23 mouse cellular contexts compared by ENCODE assay signal in the genomic region with DNA sequence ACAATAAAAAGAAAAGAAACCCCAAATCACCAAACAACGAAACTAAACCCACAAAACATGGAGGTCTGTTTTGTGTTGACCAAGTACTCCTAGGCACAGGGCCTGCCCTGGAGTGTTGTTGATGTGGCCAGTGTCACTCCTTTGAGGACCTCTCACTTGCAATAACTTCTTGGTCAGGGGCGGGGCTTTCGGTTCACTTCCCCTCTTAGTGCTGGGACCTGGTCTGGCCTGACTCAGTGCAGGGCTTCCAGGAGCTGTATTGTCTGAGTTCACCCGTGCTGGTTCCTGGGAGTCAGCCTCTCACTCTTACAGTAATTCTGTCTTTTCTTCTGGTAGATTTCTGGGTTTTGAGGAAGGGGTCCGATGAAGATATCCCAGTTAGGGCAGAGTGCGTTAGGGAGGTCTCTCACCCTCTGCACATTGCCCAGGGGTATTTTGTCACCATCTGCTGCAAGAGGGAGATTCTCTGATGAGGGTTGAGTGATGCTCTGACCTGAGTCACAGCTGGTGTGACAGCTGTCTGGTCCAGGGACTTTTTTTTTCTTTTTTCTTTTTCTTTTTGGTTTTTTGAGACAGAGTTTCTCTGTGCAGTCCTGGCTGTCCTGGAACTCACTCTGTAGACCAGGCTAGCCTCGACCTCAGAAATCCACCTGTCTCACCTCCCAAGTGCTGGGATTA.
DNase-seq lines count a peak whose midpoint lies in the region; ATAC-seq lines count a peak whose summit lies in the region.
"Had no signal": no experiment of that assay in that cellular context is flagged by ENCODE, and none has a peak within 500 bp of the region (broad histone marks: within the 10 kb centered on the region; RNA-seq: fewer than 3 reads in every experiment).

No protein-coding gene starts in this region.

- peak overlapping the region; percentile 99 for H3K27ac ChIP-seq in heart, embryonic 13.5 days (replicated peaks)
- H3K27ac ChIP-seq: left cerebral cortex, adult 2 months; limb, embryonic 10.5 days; midbrain, embryonic 10.5 days had no signal

- H3K4me2 ChIP-seq in heart, embryonic 13.5 days = peak overlapping the region; percentile 86

- H3K9ac ChIP-seq in heart, embryonic 13.5 days = peak overlapping the region; percentile 74
- H3K9ac ChIP-seq: liver, postnatal 0 days had no signal

- peaks cover 8% of the 10 kb centered on the region; the same call in 1 of the 2 replicates for H3K9me3 ChIP-seq in heart, embryonic 13.5 days

- peaks cover 52% of the 10 kb centered on the region for H3K4me1 ChIP-seq in heart, embryonic 13.5 days

- ATAC-seq in heart, embryonic 13.5 days (ENCODE audit: extremely low read depth, insufficient number of reproducible peaks, low FRiP score, low TSS enrichment) = no peak
- ATAC-seq in megakaryocyte, adult 5-6 weeks (ENCODE audit: poor library complexity, severe bottlenecking) = peak; percentile 47
- ATAC-seq: forebrain, embryonic 14.5 days; liver, postnatal 0 days had no signal

- no peaks in the 10 kb centered on the region; the same call in 1 of the 2 replicates for H3K36me3 ChIP-seq in heart, embryonic 13.5 days
- H3K36me3 ChIP-seq: limb, embryonic 10.5 days; midbrain, embryonic 10.5 days had no signal

- H3K27me3 ChIP-seq in heart, embryonic 13.5 days (replicated peaks) = no peaks in the 10 kb centered on the region

- no peak for DNase-seq in heart, postnatal 36 days
- DNase-seq in B cell, adult 2 months = peak; percentile 42 to 45
- DNase-seq in c-Kit-positive CD71-negative TER-119-negative erythroid progenitor cells, embryonic 14.5 days (ENCODE audit: low read depth) = peak; percentile 36
- no peak for DNase-seq in ovary, postnatal 10 days (ENCODE audit: low spot score)
- DNase-seq in spleen, adult 18-20 months = no peak
- no peak for DNase-seq in left cerebral cortex, postnatal 36 days (ENCODE audit: low spot score in 2 of 2)
- DNase-seq: adrenal gland, postnatal 25 days; cerebellum, adult 11-12 months; cerebellum, postnatal 25 days; gastrocnemius, postnatal 25 days; kidney, adult 2 months; kidney, postnatal 14 days; liver, postnatal 0 days; lung, postnatal 14 days; thymus, adult 18-20 months; thymus, postnatal 4 days had no signal

- intact Hi-C loops in heart, postnatal 36 days (cut with DNase I) = no loop called here
- intact Hi-C loops in left cerebral cortex, postnatal 36 days (cut with DNase I) = loop anchor here (5.0 kb wide), 1 partner anchor 193 kb away; a partner anchor contains a TSS

- 46% methylated on average over 7 of the region's 7 CpGs for WGBS in heart, embryonic 13.5 days

- H3K4me3 ChIP-seq in heart, embryonic 13.5 days = no peak overlapping the region
- H3K4me3 ChIP-seq: erythroblast, embryonic 14.5 days; left cerebral cortex, adult 2 months; limb, embryonic 10.5 days; midbrain, embryonic 10.5 days had no signal

Comparison
In these comparisons a context has a peak if more than half of its experiments do, and no peak if none do; other contexts are left out.
1. DNase-seq: peak in B cell, adult 2 months (2 of 2) and c-Kit-positive CD71-negative TER-119-negative erythroid progenitor cells, embryonic 14.5 days (single experiment); none in heart, postnatal 36 days (0 of 2), ovary, postnatal 10 days (single experiment), spleen, adult 18-20 months (0 of 2) and left cerebral cortex, postnatal 36 days (0 of 2).